Mouse (Mus musculus): ENCODE data around the gene Exosc5. TPM values are rescaled to one million over a fixed set of nuclear protein-coding genes. Genes with fewer than 3 reads are reported as not detected.

Gene Exosc5
- total and polyA plus RNA-seq, 3 experiments = 109 to 134 TPM; not detected in 1

DNA sequence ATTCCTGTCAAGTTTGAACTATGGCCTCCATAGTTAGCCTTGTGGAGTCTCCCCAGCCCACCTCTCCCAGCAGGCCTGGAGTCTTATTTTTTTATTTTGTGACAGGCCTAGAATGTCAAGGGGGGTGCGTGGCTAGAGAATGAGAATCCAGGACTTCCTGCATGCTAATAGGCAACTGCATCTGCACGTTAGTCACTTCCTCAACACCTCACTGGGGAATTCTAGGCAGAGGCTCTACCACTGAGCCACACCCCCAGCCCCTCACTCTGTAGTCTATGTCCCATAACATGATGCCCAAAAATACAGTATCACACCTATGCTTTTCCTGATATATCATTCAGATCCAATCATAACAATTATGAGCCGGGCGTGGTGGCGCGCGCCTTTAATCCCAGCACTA, 18.0 kb downstream of the Exosc5 start:
- H3K79me2 ChIP-seq (ENCODE audit: control insufficient read depth, insufficient read depth, low read length, poor library complexity) = peaks cover 6% of the 10 kb centered on the region
- H3K27me3 ChIP-seq (ENCODE audit: control insufficient read depth in 1 of 2, insufficient read depth in 2 of 2, low read length in 2 of 2) = no peaks in the 10 kb centered on the region
- H3K27ac ChIP-seq (ENCODE audit: control insufficient read depth, low read depth, low read length) = no peak overlapping the region
- no peak overlapping the region for H3K9ac ChIP-seq (ENCODE audit: control insufficient read depth, low read depth, low read length, poor library complexity, severe bottlenecking)
- DNase-seq (ENCODE audit: low read depth, low spot score) = no peak
- peaks cover 4 to 29% of the 10 kb centered on the region in 2 experiments; a peak in 2 of 4 replicates for H3K4me1 ChIP-seq (ENCODE audit: control insufficient read depth in 1 of 2, insufficient read depth in 2 of 2, low read length in 2 of 2)
- TF ChIP-seq NRF1 (IDR thresholded peaks at IDR 0.05; ENCODE audit: insufficient read depth, low read depth, low read length, poor library complexity, severe bottlenecking) (no peak), ZNF384 (IDR thresholded peaks at IDR 0.05; ENCODE audit: low read depth, low read length) (no peak), BHLHE40 (IDR thresholded peaks at IDR 0.05; ENCODE audit: borderline replicate concordance, low read depth, low read length) (no peak), MXI1 (IDR thresholded peaks at IDR 0.05; ENCODE audit: low read depth, low read length) (no peak), SMC3 (IDR thresholded peaks at IDR 0.05; ENCODE audit: low read depth, low read length) (no peak), POLR2AphosphoS5 (IDR thresholded peaks at IDR 0.05; ENCODE audit: borderline replicate concordance, low read depth, low read length) (no peak), ELF1 (IDR thresholded peaks at IDR 0.05; ENCODE audit: low read depth, low read length) (no peak), KAT2A (conservative IDR thresholded peaks at IDR 0.05; ENCODE audit: low read depth, low read length) (no peak), EP300 (IDR thresholded peaks at IDR 0.05; ENCODE audit: low read depth in 1 of 2, low read length in 2 of 2) (no peak), CHD2 (IDR thresholded peaks at IDR 0.05; ENCODE audit: low read length) (no peak), MYC (IDR thresholded peaks at IDR 0.05; ENCODE audit: low read depth, low read length) (no peak), UBTF (IDR thresholded peaks at IDR 0.05; ENCODE audit: borderline replicate concordance, insufficient read depth, low read depth, low read length) (no peak), HCFC1 (IDR thresholded peaks at IDR 0.05; ENCODE audit: low read depth, low read length) (no peak), ZKSCAN1 (IDR thresholded peaks at IDR 0.05; ENCODE audit: low read depth, low read length) (no peak), E2F4 (IDR thresholded peaks at IDR 0.05; ENCODE audit: borderline replicate concordance, low read depth, low read length) (no peak), SIN3A (IDR thresholded peaks at IDR 0.05; ENCODE audit: low read length) (no peak), GABPA (IDR thresholded peaks at IDR 0.05; ENCODE audit: low read depth, low read length) (no peak), ETS1 (IDR thresholded peaks at IDR 0.05; ENCODE audit: low read depth, low read length) (no peak), MAFK (IDR thresholded peaks at IDR 0.05; ENCODE audit: borderline replicate concordance, low read depth, low read length) (no peak)
- H3K4me3 ChIP-seq (ENCODE audit: control insufficient read depth in 1 of 2, insufficient read depth in 1 of 2, low read depth in 2 of 2, low read length in 2 of 2) = no peak overlapping the region
- no peaks in the 10 kb centered on the region for H3K9me3 ChIP-seq (replicated peaks; ENCODE audit: insufficient read depth, low read length)
- H3K36me3 ChIP-seq (ENCODE audit: control insufficient read depth in 1 of 2, insufficient read depth in 2 of 2, low read length in 2 of 2) = peaks cover 0 to 23% of the 10 kb centered on the region in 2 experiments; a peak in 2 of 4 replicates

- Histone ChIP-seq H3K36me3 (ENCODE audit: control insufficient read depth in 1 of 2, insufficient read depth in 2 of 2, low read length in 2 of 2) (peaks cover 0 to 46% of the 10 kb centered on the region in 2 experiments; a peak in 2 of 4 replicates), H3K27ac (ENCODE audit: control insufficient read depth, low read depth, low read length) (peak overlapping the region; percentile 99), H3K4me3 (ENCODE audit: control insufficient read depth in 1 of 2, insufficient read depth in 1 of 2, low read depth in 2 of 2, low read length in 2 of 2) (peak overlapping the region; percentile 27 to 46), H3K79me2 (ENCODE audit: control insufficient read depth, insufficient read depth, low read length, poor library complexity) (peaks cover 23% of the 10 kb centered on the region), H3K4me1 (ENCODE audit: control insufficient read depth in 1 of 2, insufficient read depth in 2 of 2, low read length in 2 of 2) (peaks cover 17 to 53% of the 10 kb centered on the region in 2 experiments), H3K9me3 (replicated peaks; ENCODE audit: insufficient read depth, low read length) (no peaks in the 10 kb centered on the region), H3K27me3 (ENCODE audit: control insufficient read depth in 1 of 2, insufficient read depth in 2 of 2, low read length in 2 of 2) (no peaks in the 10 kb centered on the region), H3K9ac (ENCODE audit: control insufficient read depth, low read depth, low read length, poor library complexity, severe bottlenecking) (peak overlapping the region; percentile 68)
- TF ChIP-seq RAD21 (IDR thresholded peaks at IDR 0.05; ENCODE audit: low read depth, low read length) = no peak
- peak in 1 of 3 experiments; percentile 38; a peak in 2 of 6 replicates for TF ChIP-seq CTCF (IDR thresholded peaks at IDR 0.05 in 2 of 3, conservative IDR thresholded peaks at IDR 0.05 in 1 of 3; ENCODE audit: control insufficient read depth in 1 of 3, insufficient read depth in 1 of 3, low read depth in 2 of 3, low read length in 3 of 3, poor library complexity in 1 of 3, severe bottlenecking in 1 of 3)
- no peak for DNase-seq (ENCODE audit: low read depth, low spot score)
Observed at GRCm38 (mm10) chr7:25679971-25680370, 21.0 kb downstream of the Exosc5 start.
